In the genomic region with DNA sequence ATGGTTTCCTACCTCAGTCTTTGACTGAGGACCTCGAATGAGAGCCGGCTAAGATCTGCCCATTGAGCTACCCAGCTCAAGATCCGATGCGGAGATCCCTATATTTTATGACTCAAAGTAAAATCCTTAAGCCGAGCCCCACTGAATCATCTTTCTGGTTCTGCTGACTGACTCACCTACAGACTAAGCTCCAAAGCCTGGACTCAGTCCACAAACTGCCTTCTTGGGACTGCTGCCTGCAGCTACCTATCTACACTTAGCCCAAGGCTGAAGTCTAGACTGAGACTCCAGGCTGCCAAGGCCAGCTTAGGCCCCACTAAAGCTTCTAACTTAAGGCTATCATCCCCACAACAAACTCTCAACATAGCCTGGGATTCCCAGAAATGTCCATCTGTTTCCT, we compare ENCODE assay signal across 11 mouse cellular contexts.
"Had no signal": no experiment of that assay in that cellular context is flagged by ENCODE, and none has a peak within 500 bp of the region (broad histone marks: within the 10 kb centered on the region; RNA-seq: fewer than 3 reads in every experiment).

No protein-coding gene starts in this region.

- DNase-seq: kidney, postnatal 10 days; kidney, postnatal 36 days; layer of hippocampus, postnatal 36 days; liver, embryonic 13.5 days; lung, adult 2 months; lung, postnatal 14 days; lung, postnatal 4 days; midbrain, embryonic 14.5 days; spleen, adult 18-20 months; thymus, adult 18-20 months; thymus, postnatal 36 days had no signal
